Mouse (Mus musculus) ES-Bruce4 (cell line): ENCODE results near the gene Aoc2. TPM values are rescaled to one million over a fixed set of nuclear protein-coding genes. Genes with fewer than 3 reads are reported as not detected.

Source experiments
- H3K27ac ChIP-seq: 2 replicates; pipeline ENCODE4 v1.5.1; 2012; ENCODE audit warnings: low read length, inconsistent platforms; ENCODE audit not compliant: insufficient read depth
- H3K27me3 ChIP-seq: 2 replicates; pipeline ENCODE4 v1.6.1; 2012; ENCODE audit warnings: mild to moderate bottlenecking, low read length, inconsistent platforms; ENCODE audit not compliant: control insufficient read depth, poor library complexity, insufficient read depth, severe bottlenecking
- H3K36me3 ChIP-seq: 2 replicates; pipeline ENCODE4 v1.6.1; 2012; ENCODE audit warnings: inconsistent platforms, mild to moderate bottlenecking, low read length, moderate library complexity; ENCODE audit not compliant: control insufficient read depth, poor library complexity, insufficient read depth, severe bottlenecking
- H3K4me1 ChIP-seq: one replicate; pipeline ENCODE4 v1.8.1; 2011; ENCODE audit warnings: low read length; ENCODE audit not compliant: control insufficient read depth, insufficient read depth
- H3K4me3 ChIP-seq: 2 replicates; pipeline ENCODE4 v1.5.1; 2011; ENCODE audit warnings: low read depth, mild to moderate bottlenecking, low read length
- H3K9ac ChIP-seq: 2 replicates; pipeline ENCODE4 v1.6.1; 2012; ENCODE audit warnings: low read depth, mild to moderate bottlenecking, inconsistent platforms; ENCODE audit not compliant: poor library complexity, severe bottlenecking
- H3K9me3 ChIP-seq: replicated peaks from 2 replicates; pipeline ENCODE4 v1.6.1; 2012; ENCODE audit warnings: mild to moderate bottlenecking, low read length, inconsistent platforms; ENCODE audit not compliant: control insufficient read depth, poor library complexity, insufficient read depth, severe bottlenecking
- CTCF ChIP-seq: IDR thresholded peaks from one replicate; pipeline ENCODE4 v1.8.1; 2011; ENCODE audit warnings: low read depth, low read length
- EP300 ChIP-seq: IDR thresholded peaks from 2 replicates; pipeline ENCODE4 v1.6.1; 2011; ENCODE audit warnings: low read depth, low read length; ENCODE audit not compliant: insufficient read depth
- POLR2A ChIP-seq: IDR thresholded peaks from one replicate; pipeline ENCODE4 v1.8.1; 2011; ENCODE audit warnings: low read length; ENCODE audit not compliant: insufficient read depth
- polyA plus RNA-seq: library from polyadenylated mRNA; stranded (reverse); fragments of >200 nt; gene quantifications from 2 replicates; pipeline ENCODE4 v1.2.4, GENCODE M21; 2011; ENCODE audit warnings: low read depth; ENCODE audit not compliant: missing spikeins, insufficient read depth, insufficient read length

Gene Aoc2
- polyA plus RNA-seq, 1 experiment = 3.5 TPM

DNA sequence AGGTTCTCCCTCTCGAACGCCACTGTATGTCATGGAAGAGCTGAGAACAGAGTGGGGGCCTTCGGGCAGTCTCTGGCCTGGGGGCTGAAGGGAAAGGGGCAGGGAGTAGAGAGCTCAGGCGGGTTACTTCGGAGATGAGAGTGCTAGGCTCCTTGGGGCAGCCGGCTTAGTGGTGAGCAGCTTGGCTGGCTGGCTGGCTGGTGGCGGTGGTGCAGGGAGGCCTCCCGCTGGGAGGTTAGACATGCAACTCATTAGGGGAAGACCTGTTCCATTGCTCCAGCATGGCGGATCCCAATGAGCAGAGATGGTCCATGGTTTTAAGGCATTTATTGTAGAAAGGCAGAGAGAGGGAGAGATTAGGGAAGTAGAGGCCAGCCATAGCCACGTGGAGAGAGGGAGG lies 9.2 kb downstream of the Aoc2 start:
- TF ChIP-seq POLR2A (no peak), EP300 (no peak), CTCF (no peak)
- peak overlapping the region; percentile 11 for H3K4me3 ChIP-seq

DNA sequence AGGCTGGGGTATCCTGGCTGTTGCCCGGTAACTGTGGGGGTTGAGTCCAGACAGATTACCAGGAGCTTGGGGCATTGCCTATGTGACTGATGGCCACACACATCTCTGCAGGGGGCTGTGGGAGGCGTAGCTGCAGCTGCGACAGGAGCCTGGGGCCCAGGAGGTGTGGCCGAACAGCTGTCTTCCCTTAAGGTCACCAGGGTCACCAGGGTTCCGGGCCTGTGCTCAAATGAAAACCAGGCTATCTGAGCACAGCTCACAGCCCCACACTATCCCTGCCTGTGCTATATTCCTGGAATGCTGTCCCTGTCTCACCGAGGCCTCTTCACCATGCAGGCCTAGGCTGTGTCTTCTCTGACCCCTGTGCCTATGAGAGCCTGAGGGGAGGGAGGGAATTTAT lies 9.7 kb downstream of the Aoc2 start:
- Histone ChIP-seq H3K27ac (peak overlapping the region; percentile 57), H3K4me3 (peak overlapping the region; percentile 11; the same call in 1 of the 2 replicates), H3K4me1 (peaks cover 6% of the 10 kb centered on the region), H3K27me3 (no peaks in the 10 kb centered on the region), H3K9ac (no peak overlapping the region), H3K9me3 (no peaks in the 10 kb centered on the region), H3K36me3 (no peaks in the 10 kb centered on the region)
- no peak for TF ChIP-seq CTCF
- peak; percentile 94 for TF ChIP-seq EP300
- peak; percentile 34 for TF ChIP-seq POLR2A

More for the DNA sequence above, 9.2 kb downstream of the Aoc2 start:
- H3K9me3 ChIP-seq = no peaks in the 10 kb centered on the region
- H3K4me1 ChIP-seq = peaks cover 6% of the 10 kb centered on the region
- no peak overlapping the region for H3K9ac ChIP-seq
- H3K27ac ChIP-seq = no peak overlapping the region
- H3K27me3 ChIP-seq = no peaks in the 10 kb centered on the region
- H3K36me3 ChIP-seq = no peaks in the 10 kb centered on the region

DNA sequence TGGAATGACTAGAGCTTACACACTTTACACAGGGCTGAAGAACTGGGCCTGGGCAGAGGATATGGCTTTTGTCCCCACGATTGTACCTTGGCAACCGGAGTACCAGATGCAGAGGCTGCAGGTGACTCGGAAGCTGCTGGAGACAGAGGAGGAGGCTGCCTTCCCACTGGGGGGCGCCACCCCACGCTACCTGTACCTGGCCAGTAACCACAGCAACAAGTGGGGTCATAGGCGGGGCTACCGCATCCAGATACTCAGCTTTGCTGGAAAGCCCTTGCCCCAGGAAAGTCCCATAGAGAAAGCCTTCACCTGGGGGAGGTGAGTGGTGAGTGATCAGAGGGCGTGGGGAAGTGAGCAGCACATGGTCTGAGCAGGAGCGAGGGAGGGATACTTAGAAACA lies 10.8 kb downstream of the Aoc2 start:
- H3K4me1 ChIP-seq = peaks cover 3% of the 10 kb centered on the region
- H3K27ac ChIP-seq = no peak overlapping the region
- TF ChIP-seq POLR2A (no peak), CTCF (peak; percentile 79)
- no peaks in the 10 kb centered on the region for H3K36me3 ChIP-seq
- no peak overlapping the region for H3K9ac ChIP-seq
- H3K27me3 ChIP-seq = no peaks in the 10 kb centered on the region
- H3K4me3 ChIP-seq = peak overlapping the region; percentile 14
- no peaks in the 10 kb centered on the region for H3K9me3 ChIP-seq

DNA sequence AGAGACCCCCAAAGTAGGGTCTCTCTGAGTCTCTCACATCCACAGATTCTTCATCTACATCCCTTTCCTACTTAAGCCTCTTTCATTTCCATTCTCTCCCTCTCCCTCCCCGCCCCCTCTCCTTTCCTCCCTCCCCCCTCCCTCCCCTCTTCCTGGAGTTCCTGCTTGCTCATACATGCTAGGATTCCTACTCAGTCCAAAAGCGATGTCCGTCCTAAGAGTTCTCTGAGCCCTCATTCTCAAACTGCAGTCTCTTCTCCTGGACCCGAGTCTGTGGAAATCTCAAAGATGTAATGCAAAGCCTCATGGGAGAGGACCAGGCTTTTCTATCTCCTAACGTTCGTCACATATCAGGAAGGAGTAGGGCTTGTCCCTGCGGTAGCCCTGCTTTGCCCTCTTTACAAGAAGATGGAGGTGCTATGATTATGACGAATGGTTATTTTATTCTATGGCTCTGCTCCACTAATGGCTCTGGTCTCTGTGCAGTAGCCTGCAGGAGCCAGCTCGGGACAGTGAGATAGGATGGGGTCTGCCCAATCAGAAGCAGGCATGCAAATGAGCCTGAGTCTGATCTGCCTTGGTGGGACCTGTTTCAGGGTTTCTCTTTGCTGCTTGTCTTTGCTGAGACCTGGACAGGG lies 13.4 kb downstream of the Aoc2 start:
- Histone ChIP-seq H3K27me3 (no peaks in the 10 kb centered on the region), H3K9me3 (no peaks in the 10 kb centered on the region), H3K27ac (no peak overlapping the region), H3K9ac (peak overlapping the region; percentile 30), H3K4me1 (peaks cover 2% of the 10 kb centered on the region), H3K36me3 (no peaks in the 10 kb centered on the region), H3K4me3 (peak overlapping the region; percentile 71)
- TF ChIP-seq EP300 (no peak), CTCF (no peak), POLR2A (peak; percentile 23)

DNA sequence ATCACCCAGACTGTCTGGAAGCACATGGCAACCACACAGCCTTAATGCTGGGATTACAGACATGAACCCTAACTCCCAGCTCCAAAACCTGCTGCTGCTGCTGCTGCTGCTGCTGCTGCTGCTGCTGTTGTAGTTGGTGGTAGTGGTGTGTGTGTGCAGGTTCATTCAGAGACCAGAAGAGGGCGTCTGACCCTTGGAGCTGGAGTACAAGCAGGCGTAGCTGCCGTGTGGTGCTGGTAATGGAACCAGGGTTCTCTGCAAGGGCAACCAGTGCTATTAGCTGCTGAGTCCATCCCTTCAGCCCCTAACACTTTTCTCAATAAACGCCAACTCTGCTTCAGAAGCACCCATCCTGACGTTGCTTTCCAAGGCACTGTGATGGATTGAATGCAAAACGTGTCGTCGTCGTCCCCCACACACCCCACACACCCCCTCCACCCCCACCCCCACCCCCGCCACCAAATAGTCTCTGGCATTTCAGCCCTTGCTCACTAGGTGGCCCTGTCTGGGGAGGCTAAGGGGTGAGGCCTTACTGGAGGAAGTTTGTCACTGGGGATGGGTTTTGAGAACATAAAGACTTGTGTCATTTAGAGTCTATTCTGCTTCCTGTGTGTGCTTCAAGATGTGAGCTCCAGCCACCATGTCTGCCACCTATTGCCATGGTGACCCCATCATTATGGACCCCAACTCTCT lies 22.4 kb downstream of the Aoc2 start:
- Histone ChIP-seq H3K4me1 (no peaks in the 10 kb centered on the region), H3K4me3 (peak overlapping the region; percentile 39), H3K9ac (no peak overlapping the region), H3K27ac (no peak overlapping the region), H3K9me3 (no peaks in the 10 kb centered on the region), H3K27me3 (no peaks in the 10 kb centered on the region), H3K36me3 (no peaks in the 10 kb centered on the region)
- TF ChIP-seq EP300 (0 out of 2 replicates have a peak, but pooled peaks have one; percentile 12), POLR2A (no peak), CTCF (peak; percentile 73)

DNA sequence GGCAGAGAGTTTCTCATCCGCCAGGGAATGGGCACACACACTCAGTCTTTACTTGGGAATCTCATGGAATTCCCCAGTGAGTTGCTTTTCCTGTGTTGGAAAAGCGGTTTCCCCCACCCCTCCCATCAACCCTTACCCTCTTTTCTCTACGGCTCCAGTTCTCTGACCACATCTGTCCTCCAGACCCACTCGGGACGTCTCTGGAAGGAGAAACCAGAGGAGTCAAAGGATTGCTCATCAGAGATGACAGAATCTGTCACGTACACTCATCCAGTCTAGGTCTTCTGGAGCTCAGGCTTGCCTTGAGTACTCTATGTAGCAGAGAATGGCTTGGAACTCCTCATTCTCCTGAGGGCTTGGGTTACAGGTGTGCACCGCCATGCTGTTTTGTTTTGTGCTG lies 23.9 kb downstream of the Aoc2 start:
- H3K4me1 ChIP-seq = peaks cover 2% of the 10 kb centered on the region
- H3K9ac ChIP-seq = peak overlapping the region; percentile 8; the same call in 1 of the 2 replicates
- H3K9me3 ChIP-seq = no peaks in the 10 kb centered on the region
- H3K36me3 ChIP-seq = no peaks in the 10 kb centered on the region
- H3K27ac ChIP-seq = no peak overlapping the region
- no peaks in the 10 kb centered on the region for H3K27me3 ChIP-seq
- TF ChIP-seq POLR2A (no peak), EP300 (no peak), CTCF (no peak)
- H3K4me3 ChIP-seq = no peak overlapping the region
